Mouse (Mus musculus): ENCODE data around the gene Tmem266. TPM values are rescaled to one million over a fixed set of nuclear protein-coding genes. Genes with fewer than 3 reads are reported as not detected.

Tmem266 gene
- polyA plus RNA-seq, 1 experiment from 2014 or later, result 0.29 TPM

Other genes with a start within 250 kb of the Tmem266 start
- gene Ube2q2, start 178.1 kb upstream of the Tmem266 start, polyA plus RNA-seq (2015; fragmentation: Nextera tagmentation; extraction: Ambion mirVana), result 30.2 and 33.7 TPM in 2 replicates
- 69.5 and 69.6 TPM in 2 replicates for gene Fbxo22, start 118.0 kb upstream of the Tmem266 start, polyA plus RNA-seq (2015; fragmentation: Nextera tagmentation; extraction: Ambion mirVana)
- 1.1 and 1.6 TPM in 2 replicates for gene Nrg4, start 69 bp upstream of the Tmem266 start, polyA plus RNA-seq (2015; fragmentation: Nextera tagmentation; extraction: Ambion mirVana)
- 199 and 218 TPM in 2 replicates for gene Etfa, start 185.3 kb downstream of the Tmem266 start, polyA plus RNA-seq (2015; fragmentation: Nextera tagmentation; extraction: Ambion mirVana)
- gene Isl2, start 211.8 kb downstream of the Tmem266 start, polyA plus RNA-seq (2015; fragmentation: Nextera tagmentation; extraction: Ambion mirVana), result 0.10 and 0.27 TPM in 2 replicates